In genomic region chr6:83518637-83519036, GRCm38 (mm10) we compare ENCODE assay signal across 23 mouse cellular contexts. TPM values are rescaled to one million over a fixed set of nuclear protein-coding genes. Genes with fewer than 3 reads are reported as not detected.
"Had no signal": no experiment of that assay in that cellular context is flagged by ENCODE, and none has a peak within 500 bp of the region (broad histone marks: within the 10 kb centered on the region; RNA-seq: fewer than 3 reads in every experiment).

No protein-coding gene starts in this region.

- H3K36me3 ChIP-seq: liver, embryonic 15.5 days; lung, embryonic 15.5 days; midbrain, embryonic 10.5 days; midbrain, embryonic 12.5 days; neural tube, embryonic 13.5 days; neural tube, embryonic 15.5 days had no signal

- ATAC-seq: liver, postnatal 0 days; lung, postnatal 0 days; midbrain, embryonic 16.5 days had no signal

- H3K27me3 ChIP-seq: lung, embryonic 15.5 days; midbrain, embryonic 12.5 days; neural tube, embryonic 13.5 days; neural tube, embryonic 15.5 days had no signal

- H3K27ac ChIP-seq: liver, embryonic 15.5 days; lung, embryonic 15.5 days; midbrain, embryonic 10.5 days; midbrain, embryonic 12.5 days; neural tube, embryonic 13.5 days; neural tube, embryonic 15.5 days had no signal

- H3K4me3 ChIP-seq: liver, embryonic 15.5 days; lung, embryonic 15.5 days; midbrain, embryonic 10.5 days; midbrain, embryonic 12.5 days; myocyte; neural tube, embryonic 13.5 days; neural tube, embryonic 15.5 days had no signal

- H3K4me1 ChIP-seq: lung, embryonic 15.5 days; midbrain, embryonic 12.5 days; neural tube, embryonic 13.5 days; neural tube, embryonic 15.5 days had no signal

- H3K9ac ChIP-seq: liver, embryonic 15.5 days; liver, postnatal 0 days; lung, embryonic 15.5 days; midbrain, embryonic 12.5 days; neural tube, embryonic 13.5 days; neural tube, embryonic 15.5 days had no signal

- DNase-seq: liver, postnatal 0 days; lung, adult 2 months; lung, postnatal 14 days; lung, postnatal 4 days; midbrain, embryonic 14.5 days; retina, postnatal 1 day; right cerebral cortex, adult 18-20 months; right cerebral cortex, postnatal 25 days; right cerebral cortex, postnatal 4 days; spleen, adult 18-20 months; thymus, adult 18-20 months; thymus, postnatal 25 days; thymus, postnatal 4 days had no signal

- H3K9me3 ChIP-seq: liver, embryonic 15.5 days; lung, embryonic 15.5 days; midbrain, embryonic 10.5 days; midbrain, embryonic 12.5 days; neural tube, embryonic 13.5 days; neural tube, embryonic 15.5 days had no signal

RNA-seq across cellular contexts. Expression of gene Actg2, which starts 17.4 kb away (rescaled TPM):
- total RNA-seq: megakaryocyte-erythroid progenitor cell, adult 5-6 weeks had no signal
